Mouse (Mus musculus) naive thymus-derived CD4-positive, alpha-beta T cell, adult 2 months (primary cell): ENCODE data around the gene Zap70.

Experiments
- DNase-seq: peaks from one replicate; pipeline ENCODE4 v3.0.0-alpha.2; 2011; ENCODE audit warnings: low read depth

The Zap70 gene

GRCm38 (mm10) chr1:36761568-36761967 lies at the start of gene Zap70:
TSS of gene Zap70 (plus strand) at chr1:36761798.
- peak; percentile 93 for DNase-seq

DNA sequence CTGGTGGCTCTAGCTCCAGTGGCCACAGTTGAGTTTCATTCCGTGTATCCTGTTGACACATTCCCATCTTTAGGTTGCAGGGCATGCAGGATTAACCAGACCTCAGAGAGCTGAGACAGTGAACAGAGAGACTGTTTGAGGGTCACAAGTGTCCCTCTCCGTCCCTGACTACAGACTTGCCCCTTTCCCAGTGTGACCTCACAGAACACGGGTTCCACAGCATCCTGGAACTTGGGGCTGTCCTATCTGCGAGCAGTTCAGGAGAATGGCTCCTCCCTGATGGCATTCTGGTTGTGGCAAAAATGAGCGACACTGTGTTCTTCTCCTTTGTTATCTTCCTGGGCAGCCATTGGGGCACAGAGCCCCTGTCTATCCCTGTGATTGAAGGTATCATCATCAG lies 47.3 kb upstream of the Zap70 start, which contains the start of gene Actr1b:
Actr1b (minus strand) TSS at position 112 of the 400 bp plus-strand sequence.
- DNase-seq = no peak

- DNase-seq = no peak
Observed at GRCm38 (mm10) chr1:36718786-36719185, 42.8 kb upstream of the Zap70 start.

- DNase-seq = peak; percentile 75
Observed at GRCm38 (mm10) chr1:36723146-36724056, 38.2 kb upstream of the Zap70 start.

- no peak for DNase-seq
Observed at GRCm38 (mm10) chr1:36724057-36724431, 37.6 kb upstream of the Zap70 start.

- peak; percentile 94 for DNase-seq
Observed at GRCm38 (mm10) chr1:36737300-36737699, 24.3 kb upstream of the Zap70 start.

DNA sequence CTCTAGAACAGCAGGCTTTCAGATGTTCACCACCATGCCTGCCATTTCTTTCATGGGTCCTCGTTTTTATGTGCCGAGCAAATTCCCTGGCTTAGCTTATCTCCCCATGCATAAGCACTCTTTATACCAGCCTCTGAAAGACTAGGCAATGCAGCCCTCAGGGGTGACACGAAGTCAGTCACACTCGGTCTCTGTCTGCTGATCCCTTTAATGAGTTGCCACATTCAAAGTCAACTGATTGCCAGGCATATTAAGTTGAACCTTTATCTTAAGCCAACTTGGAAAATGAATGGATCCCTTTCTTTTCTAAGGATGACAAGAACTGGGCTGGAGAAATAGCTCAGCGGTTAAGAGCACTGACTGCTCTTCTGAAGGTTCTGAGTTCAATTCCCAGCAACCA lies 22.4 kb upstream of the Zap70 start:
- DNase-seq = no peak

DNA sequence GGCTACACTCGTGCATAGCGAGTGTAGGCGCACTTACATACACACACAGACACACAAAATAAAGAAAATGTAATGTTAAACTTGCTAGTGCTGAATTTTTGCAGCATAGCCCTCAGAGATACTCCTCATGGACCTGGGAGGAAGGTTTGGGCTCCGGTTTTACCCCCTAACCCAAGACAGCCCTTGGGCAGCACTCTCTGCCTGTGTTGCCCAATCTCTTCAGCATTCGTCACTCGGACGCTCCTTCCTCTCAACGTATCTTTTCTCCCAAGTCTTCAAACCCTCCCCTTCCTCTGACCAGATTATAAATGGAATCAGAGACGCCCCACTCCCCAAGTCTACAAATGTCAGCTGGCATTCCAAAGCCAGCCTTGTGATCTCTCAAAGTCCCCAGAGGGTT lies 18.6 kb upstream of the Zap70 start:
- DNase-seq = no peak

- DNase-seq = peak; percentile 93
Observed at GRCm38 (mm10) chr1:36744268-36744944, 17.2 kb upstream of the Zap70 start.

DNA sequence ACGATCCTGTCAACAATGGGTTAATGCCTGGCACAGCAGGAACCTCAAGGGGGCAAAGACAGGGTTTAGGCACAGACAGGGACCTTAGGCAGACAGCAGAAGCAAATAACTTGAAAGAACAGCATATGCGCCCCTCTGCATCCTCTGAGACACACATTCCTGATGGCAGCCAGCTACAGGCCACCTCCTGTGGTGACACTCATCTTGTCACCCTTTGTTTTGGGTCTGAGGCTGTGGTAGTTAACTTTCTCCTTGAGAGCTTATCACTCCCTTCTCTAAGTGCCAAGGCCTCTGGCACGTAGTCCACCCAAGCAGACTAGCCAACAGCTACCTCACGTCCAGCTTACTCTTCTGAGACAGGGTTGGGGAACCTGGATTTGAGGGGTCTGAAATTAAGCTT lies 15.9 kb upstream of the Zap70 start:
- no peak for DNase-seq

GRCm38 (mm10) chr1:36746452-36746851 lies 15.1 kb upstream of the Zap70 start:
- peak; percentile 64 for DNase-seq

DNA sequence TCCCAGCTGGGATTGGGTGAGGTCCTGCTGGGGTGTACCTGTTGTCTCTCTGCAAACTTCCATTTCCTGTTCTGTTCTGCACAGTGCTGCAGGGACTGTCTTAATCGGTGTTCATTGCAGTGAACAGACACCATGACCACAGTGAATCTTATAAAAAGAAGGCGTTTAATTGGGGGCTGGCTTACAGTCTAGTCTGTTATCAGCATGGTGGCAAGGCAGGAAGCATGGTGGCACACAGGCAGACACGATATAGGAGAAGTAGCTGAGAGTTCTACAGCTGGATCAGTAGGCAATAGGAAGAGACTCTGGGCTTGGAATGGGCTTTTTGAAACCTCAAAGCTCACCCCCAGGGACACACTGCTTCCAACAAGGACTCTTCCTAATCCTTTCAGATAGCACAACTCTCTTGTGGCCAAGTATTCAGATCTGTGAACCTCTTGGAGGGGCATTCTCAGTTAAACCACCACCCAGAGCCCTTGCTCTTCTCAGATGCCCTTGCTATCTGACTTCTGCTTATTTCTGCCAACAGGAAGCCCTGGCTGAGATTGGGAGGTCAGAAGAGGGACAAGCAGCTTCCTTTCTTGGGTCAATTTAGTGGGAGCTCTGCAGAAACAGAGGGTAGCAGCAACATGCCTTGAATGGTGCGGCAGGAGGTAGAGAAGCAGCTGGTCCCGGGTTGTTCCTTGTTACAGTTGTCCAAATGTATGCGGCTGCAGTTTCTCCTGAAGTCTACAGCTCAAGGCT lies 7.5 kb upstream of the Zap70 start:
- no peak for DNase-seq

- DNase-seq = no peak
Observed at GRCm38 (mm10) chr1:36758553-36758952, 3.0 kb upstream of the Zap70 start.

DNA sequence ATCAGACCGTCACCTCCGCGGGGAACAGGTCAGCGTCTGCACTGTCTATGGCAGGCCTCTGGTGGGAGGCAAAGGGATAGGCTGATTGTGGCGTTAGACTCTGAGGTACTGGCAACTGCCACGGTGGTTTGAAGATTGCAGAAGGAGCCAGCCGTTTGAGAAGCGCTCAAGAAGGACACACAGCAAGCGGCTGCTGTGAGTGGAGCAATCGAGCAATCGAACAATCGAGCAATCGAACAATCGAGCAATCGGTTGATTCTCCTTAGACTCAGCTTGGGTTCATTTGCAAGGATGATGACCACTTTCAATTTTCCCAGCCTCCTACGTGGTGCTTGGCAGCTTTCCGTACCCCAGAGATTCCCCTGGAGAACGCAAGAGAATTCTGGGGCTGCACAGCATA lies 2.5 kb upstream of the Zap70 start:
- DNase-seq = no peak

GRCm38 (mm10) chr1:36760401-36760800 lies 1.2 kb upstream of the Zap70 start:
- DNase-seq = peak; percentile 59

DNA sequence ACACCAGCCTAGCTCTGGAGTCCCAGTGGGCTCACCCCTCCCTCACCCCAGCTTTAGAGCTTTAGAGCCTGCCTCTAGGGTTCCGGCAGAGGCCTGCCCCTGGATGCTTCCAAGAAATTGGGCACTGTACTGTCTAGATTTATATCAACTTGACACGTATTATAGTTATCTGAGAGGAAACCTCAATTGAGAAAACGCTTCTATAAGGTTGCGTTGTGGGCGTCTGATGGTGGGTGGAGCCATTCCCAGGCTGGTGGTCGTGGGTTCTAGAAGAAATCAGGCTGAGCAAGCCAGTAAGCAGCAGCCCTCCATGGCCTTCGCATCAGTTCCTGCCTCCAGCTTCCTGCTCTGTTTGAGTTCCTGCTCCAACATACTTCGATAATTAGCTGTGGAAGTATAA lies 537 bp upstream of the Zap70 start:
- no peak for DNase-seq

- peak; percentile 85 for DNase-seq
Observed at GRCm38 (mm10) chr1:36766431-36767205, 5.0 kb downstream of the Zap70 start.

DNA sequence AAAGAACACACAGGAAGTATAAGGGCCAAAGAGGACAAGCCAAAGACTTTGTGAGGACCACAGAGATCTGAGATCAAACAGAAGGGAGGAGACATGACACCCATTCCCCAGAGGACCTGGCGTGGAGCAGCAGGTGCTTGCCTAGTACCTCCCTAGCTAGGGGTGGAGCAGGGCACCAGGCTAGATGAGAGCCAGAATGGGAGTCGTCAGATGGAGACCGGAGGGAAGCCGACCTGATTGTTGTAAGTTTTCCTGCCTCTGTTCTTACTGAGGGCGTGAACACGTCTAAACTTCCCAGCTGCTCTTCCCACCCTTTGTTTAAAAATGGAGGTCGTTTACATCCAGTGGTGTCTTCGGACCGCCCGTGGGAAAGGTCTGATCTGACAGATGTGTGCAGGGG lies 5.7 kb downstream of the Zap70 start:
- peak; percentile 73 for DNase-seq

DNA sequence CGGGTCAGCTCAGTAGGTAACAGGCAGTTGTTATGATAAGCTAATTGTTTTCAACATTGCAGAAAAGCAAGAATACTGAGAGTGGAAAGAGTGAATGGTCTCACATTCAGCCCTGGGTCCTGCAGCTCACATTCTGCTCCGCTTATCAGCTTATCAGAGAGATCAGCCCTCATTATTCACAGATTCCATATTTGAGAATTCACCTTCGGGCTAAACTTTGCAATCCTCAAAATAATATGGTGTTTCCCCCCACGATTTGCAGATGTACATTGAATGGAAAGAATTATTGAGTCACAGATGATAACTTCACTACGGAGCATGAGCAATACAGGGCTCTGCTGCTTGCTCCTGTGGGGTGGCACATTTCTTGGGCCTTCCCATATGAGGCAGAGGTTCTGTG lies 7.2 kb downstream of the Zap70 start:
- no peak for DNase-seq

DNA sequence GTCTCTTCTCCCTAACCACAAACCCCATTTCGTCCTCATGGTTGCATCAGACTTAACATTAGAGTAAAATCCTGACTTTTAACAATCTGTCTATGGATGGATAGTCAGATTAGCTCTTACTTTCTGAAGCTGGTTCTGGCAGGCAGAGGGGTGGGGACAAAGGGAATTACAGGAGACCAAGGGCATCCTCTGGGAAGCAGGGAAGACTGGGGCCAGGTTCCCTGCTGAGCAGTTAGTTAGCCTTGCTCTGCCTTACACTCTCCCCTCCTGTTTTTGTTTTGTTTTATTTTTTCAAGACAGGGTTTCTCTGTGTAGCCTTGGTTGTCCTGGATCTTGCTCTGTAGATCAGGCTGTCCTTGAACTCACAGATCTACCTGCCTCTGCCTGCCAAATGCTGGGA lies 8.4 kb downstream of the Zap70 start:
- DNase-seq = no peak

DNA sequence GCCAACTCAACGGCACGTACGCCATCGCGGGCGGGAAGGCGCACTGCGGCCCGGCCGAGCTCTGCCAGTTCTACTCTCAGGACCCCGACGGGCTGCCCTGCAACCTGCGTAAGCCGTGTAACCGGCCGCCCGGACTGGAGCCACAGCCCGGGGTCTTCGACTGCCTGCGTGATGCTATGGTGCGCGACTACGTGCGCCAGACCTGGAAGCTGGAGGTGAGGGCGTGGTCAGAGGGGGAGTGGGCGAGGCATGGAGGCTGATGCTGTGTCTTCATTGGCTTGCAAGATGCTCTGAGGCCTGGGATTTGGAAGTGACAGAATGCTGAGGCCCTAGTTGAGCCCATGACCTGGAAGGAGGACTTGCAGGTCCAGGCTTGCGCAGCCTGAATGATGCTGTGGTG lies 9.4 kb downstream of the Zap70 start:
- no peak for DNase-seq
